Mouse (Mus musculus): ENCODE data around the gene Vmn2r12. TPM values are rescaled to one million over a fixed set of nuclear protein-coding genes. Genes with fewer than 3 reads are reported as not detected.
"Not testable (repeated sequence)": the region's sequence is repeated elsewhere in the genome, so short reads cannot be mapped to it uniquely, and the experiment has no call there.

Vmn2r12 gene
- polyA plus RNA-seq (2015; fragmentation: Nextera tagmentation; extraction: Ambion mirVana), result not detected in 2 replicates

DNA sequence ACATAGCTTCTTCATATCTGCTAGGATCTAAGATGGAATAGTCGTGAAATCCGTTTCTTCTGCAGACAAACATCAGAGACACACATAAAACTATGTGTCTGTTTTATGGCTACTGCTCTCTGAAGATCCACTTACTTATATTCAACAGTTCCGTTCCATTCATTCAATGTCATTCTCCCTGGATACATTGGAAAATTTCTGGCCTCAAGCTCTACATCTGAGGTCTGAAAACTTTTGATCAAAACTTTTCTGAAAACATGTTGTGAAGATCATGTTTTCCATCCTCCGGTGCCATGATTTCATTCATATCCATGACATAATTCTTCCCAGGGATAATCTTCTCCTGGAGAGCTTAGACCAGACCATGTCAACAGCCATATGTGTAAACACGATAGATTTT, at the start of gene Vmn2r12:
Vmn2r12 (minus strand) TSS at position 101 of the 400 bp plus-strand sequence.
- H3K27ac ChIP-seq; H3K9me3 ChIP-seq (replicated peaks); H3K9ac ChIP-seq; H3K27me3 ChIP-seq; H3K4me2 ChIP-seq; DNase-seq; H3K36me3 ChIP-seq; ATAC-seq (ENCODE audit: low read depth); H3K4me3 ChIP-seq (replicated peaks); H3K4me1 ChIP-seq (replicated peaks): not testable (repeated sequence)
- 57% methylated on average over 5 of the region's 5 CpGs for WGBS (ENCODE audit: insufficient replicate concordance)

DNA sequence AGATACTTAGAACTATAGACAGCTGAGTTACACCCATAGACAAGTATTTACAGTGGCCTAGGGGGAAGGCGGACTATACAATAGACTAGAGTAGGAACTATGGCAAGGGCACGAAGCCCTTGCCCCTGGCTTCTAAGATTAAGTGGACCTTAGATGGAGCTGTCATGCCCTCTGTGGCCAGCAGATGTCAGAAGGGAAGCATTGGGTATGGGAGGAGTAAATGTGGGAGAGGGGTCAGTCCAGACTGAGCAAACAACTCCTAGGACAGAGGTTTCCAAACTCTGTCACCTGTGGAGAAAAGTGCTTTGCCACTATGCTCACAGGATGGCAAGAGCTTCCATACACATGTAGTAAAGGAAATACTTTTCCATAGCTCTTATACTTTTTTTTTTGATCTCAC, 41.8 kb upstream of the Vmn2r12 start:
- no peak for DNase-seq
- no peak overlapping the region for H3K4me3 ChIP-seq (replicated peaks)
- WGBS (ENCODE audit: insufficient replicate concordance), result 58% methylated on average over 2 of the region's 2 CpGs

DNA sequence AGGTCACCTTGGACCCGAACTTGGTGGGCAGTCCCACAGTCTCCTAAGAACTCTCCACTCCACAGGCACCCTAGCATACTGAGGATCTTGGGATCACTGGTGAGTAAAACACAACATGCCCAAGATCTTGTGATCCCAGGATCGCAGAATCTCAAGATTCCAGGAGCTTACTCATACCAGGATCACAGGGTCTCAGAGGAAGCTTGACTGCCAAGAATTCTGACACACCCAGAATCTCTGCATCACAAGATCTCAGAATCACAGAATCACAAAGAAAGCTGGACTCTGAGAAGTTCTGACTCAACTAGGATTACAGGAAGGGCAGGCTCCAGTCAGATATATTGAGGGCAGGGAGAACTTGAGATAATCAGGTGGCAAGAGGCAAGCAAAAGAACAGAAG, 39.0 kb upstream of the Vmn2r12 start:
- H3K27ac ChIP-seq, result no peak overlapping the region
- DNase-seq, result no peak
- no peak overlapping the region for H3K4me2 ChIP-seq
- H3K27me3 ChIP-seq, result no peaks in the 10 kb centered on the region
- H3K36me3 ChIP-seq, result no peaks in the 10 kb centered on the region
- H3K9ac ChIP-seq, result no peak overlapping the region
- H3K9me3 ChIP-seq (replicated peaks), result 0 out of 2 replicates have a peak, but pooled peaks cover 5% of the 10 kb centered on the region
- WGBS (ENCODE audit: insufficient replicate concordance), result 51% methylated on average over 2 of the region's 2 CpGs
- no peak for ATAC-seq (ENCODE audit: low read depth)
- H3K4me3 ChIP-seq (replicated peaks), result no peak overlapping the region
- no peaks in the 10 kb centered on the region for H3K4me1 ChIP-seq (replicated peaks)

More for the DNA sequence above, 41.8 kb upstream of the Vmn2r12 start:
- no peak overlapping the region for H3K9ac ChIP-seq
- ATAC-seq (ENCODE audit: low read depth), result no peak
- no peak overlapping the region for H3K27ac ChIP-seq
- no peaks in the 10 kb centered on the region for H3K36me3 ChIP-seq
- no peaks in the 10 kb centered on the region for H3K27me3 ChIP-seq
- H3K9me3 ChIP-seq (replicated peaks), result 0 out of 2 replicates have a peak, but pooled peaks cover 5% of the 10 kb centered on the region
- H3K4me1 ChIP-seq (replicated peaks), result no peaks in the 10 kb centered on the region
- H3K4me2 ChIP-seq, result no peak overlapping the region

DNA sequence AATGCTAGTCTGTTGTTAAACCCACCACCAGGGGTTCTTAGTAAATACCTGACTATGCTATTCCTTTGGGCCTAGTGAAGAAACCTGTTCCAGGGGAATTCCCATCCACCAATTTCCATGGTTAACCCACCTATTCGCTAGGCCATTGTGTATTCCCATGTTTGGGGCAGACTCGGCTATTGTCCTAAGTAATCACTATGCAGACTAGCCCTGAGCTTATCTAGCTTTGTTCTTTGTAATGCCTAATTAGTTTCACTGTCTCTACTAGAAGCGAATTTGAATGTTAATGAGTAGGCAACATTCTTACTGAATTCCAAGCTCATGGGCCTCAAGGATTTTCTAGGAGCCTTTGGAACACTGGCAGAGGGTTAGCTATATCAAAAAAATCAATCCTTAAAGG, 1.3 kb downstream of the Vmn2r12 start:
- H3K9ac ChIP-seq; H3K27ac ChIP-seq; H3K36me3 ChIP-seq; H3K4me1 ChIP-seq (replicated peaks); ATAC-seq (ENCODE audit: low read depth); H3K4me2 ChIP-seq; H3K27me3 ChIP-seq; DNase-seq; H3K4me3 ChIP-seq (replicated peaks); H3K9me3 ChIP-seq (replicated peaks): not testable (repeated sequence)
- WGBS (ENCODE audit: insufficient replicate concordance), result 52% methylated on average over 3 of the region's 3 CpGs

DNA sequence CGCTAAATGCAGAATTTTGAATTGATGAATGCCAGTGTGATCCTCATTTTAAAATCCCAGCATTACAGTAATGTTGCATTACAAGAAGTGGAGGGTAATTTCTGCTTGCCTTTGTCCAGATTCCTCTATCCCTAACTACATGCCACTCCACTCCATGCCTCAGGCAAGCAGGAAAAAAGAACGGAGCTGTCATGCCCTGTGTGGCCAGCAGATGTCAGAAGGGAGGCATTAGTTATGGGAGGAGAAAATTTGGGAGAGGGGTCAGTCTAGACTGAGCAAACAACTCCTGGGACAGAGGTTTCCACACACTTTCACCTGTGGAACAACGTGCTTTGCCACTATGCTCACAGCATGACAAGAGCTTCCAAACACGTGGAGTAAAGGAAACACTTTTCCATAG, 25.7 kb downstream of the Vmn2r12 start:
- H3K27me3 ChIP-seq; H3K9ac ChIP-seq; H3K4me3 ChIP-seq (replicated peaks); H3K4me1 ChIP-seq (replicated peaks); H3K36me3 ChIP-seq; H3K4me2 ChIP-seq; DNase-seq; H3K27ac ChIP-seq; ATAC-seq (ENCODE audit: low read depth); H3K9me3 ChIP-seq (replicated peaks): not testable (repeated sequence)
- WGBS (ENCODE audit: insufficient replicate concordance), result 38% methylated on average over 4 of the region's 4 CpGs

DNA sequence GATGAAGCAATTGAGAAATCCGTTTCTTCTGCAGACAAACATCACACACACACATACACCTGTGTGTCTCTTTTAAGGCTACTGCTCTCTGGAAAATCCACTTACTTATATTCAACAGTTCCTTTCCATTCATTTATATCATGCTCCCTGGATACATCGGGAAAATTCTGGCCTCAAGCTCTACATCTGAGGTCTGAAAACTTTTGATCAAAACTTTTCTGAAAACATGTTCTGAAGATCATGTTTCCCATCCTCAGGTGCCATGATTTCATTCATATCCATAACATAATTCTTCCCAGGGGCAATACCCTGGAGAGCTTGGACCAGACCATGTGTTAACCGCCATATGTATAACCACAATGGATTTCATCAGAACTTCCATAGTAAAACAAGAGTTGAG, 38.3 kb downstream of the Vmn2r12 start, which contains the start of gene Vmn2r11:
Vmn2r11 (minus strand) TSS at position 101 of the 400 bp plus-strand sequence.
- not testable (repeated sequence) for H3K9ac ChIP-seq; H3K4me2 ChIP-seq; H3K4me1 ChIP-seq (replicated peaks); DNase-seq; H3K27me3 ChIP-seq; H3K9me3 ChIP-seq (replicated peaks); ATAC-seq (ENCODE audit: low read depth); H3K36me3 ChIP-seq; H3K4me3 ChIP-seq (replicated peaks); H3K27ac ChIP-seq
- WGBS (ENCODE audit: insufficient replicate concordance), result 64% methylated on average over 3 of the region's 3 CpGs

DNA sequence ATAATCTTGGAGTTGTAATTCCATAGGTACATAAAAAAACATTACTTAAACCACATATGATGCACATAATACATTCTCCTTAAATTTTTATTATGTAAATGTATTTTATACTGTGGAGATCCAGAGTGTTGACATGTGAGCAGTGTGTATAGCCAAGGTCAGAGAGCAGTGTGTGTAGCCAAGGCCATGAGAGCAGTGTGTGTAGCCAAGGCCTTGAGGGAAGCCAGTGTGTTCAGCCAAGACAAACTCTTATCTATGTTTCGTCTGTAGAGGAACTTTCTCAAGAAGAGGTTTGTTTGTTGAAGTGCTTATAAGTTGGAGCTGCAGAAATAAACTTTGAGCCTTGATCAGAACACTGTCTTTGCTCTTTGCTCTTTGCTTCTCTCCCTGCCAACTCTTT, 42.5 kb downstream of the Vmn2r12 start:
- H3K4me2 ChIP-seq, result no peak overlapping the region
- H3K4me3 ChIP-seq (replicated peaks), result no peak overlapping the region
- no peak overlapping the region for H3K27ac ChIP-seq
- H3K27me3 ChIP-seq, result no peaks in the 10 kb centered on the region
- ATAC-seq (ENCODE audit: low read depth) (no peak), DNase-seq (no peak)
- H3K9me3 ChIP-seq (replicated peaks), result no peaks in the 10 kb centered on the region
- H3K9ac ChIP-seq, result no peak overlapping the region
- 34% methylated on average over 1 of the region's 1 CpGs for WGBS (ENCODE audit: insufficient replicate concordance)
- H3K36me3 ChIP-seq, result no peaks in the 10 kb centered on the region
- H3K4me1 ChIP-seq (replicated peaks), result no peaks in the 10 kb centered on the region

Other genes starting within 250 kb of the Vmn2r12 start
- not detected in 2 replicates for gene Vmn2r9, start 245.3 kb downstream of the Vmn2r12 start, polyA plus RNA-seq (2015; fragmentation: Nextera tagmentation; extraction: Ambion mirVana)
- gene Vmn2r10, start 91.4 kb downstream of the Vmn2r12 start, polyA plus RNA-seq (2015; fragmentation: Nextera tagmentation; extraction: Ambion mirVana), result not detected in 2 replicates
- not detected in 2 replicates for gene Vmn2r11, start 38.4 kb downstream of the Vmn2r12 start, polyA plus RNA-seq (2015; fragmentation: Nextera tagmentation; extraction: Ambion mirVana)
- not detected in 2 replicates for gene Vmn2r13, start 94.2 kb upstream of the Vmn2r12 start, polyA plus RNA-seq (2015; fragmentation: Nextera tagmentation; extraction: Ambion mirVana)
- not detected in 2 replicates for gene Vmn2r14, start 126.8 kb upstream of the Vmn2r12 start, polyA plus RNA-seq (2015; fragmentation: Nextera tagmentation; extraction: Ambion mirVana)
- gene Vmn2r15, start 199.7 kb upstream of the Vmn2r12 start, polyA plus RNA-seq (2015; fragmentation: Nextera tagmentation; extraction: Ambion mirVana), result not detected in 2 replicates
- gene Vmn2r16, start 232.2 kb upstream of the Vmn2r12 start, polyA plus RNA-seq (2015; fragmentation: Nextera tagmentation; extraction: Ambion mirVana), result not detected in 2 replicates

Measured in liver, embryonic 13.5 days (tissue).